Mouse (Mus musculus) embryonic facial prominence, embryonic 10.5 days (tissue): ENCODE results near the gene Eif5a. TPM values are rescaled to one million over a fixed set of nuclear protein-coding genes. Genes with fewer than 3 reads are reported as not detected.
"Not testable (repeated sequence)": the region's sequence is repeated elsewhere in the genome, so short reads cannot be mapped to it uniquely, and the experiment has no call there.

Experiments
- DNase-seq: peaks from one replicate; pipeline ENCODE4 v3.0.0-alpha.2; 2017; ENCODE audit warnings: low spot score
- H3K27ac ChIP-seq: fragments of 300-500 bp; sonication (generic); replicated peaks from 2 replicates; pipeline ENCODE4 v1.5.1; 2016; ENCODE audit warnings: mild to moderate bottlenecking
- H3K27me3 ChIP-seq: fragments of 300-500 bp; sonication (generic); replicated peaks from 2 replicates; pipeline ENCODE4 v1.6.1; 2016; ENCODE audit warnings: low read depth, mild to moderate bottlenecking; ENCODE audit not compliant: poor library complexity, severe bottlenecking
- H3K36me3 ChIP-seq: fragments of 300-500 bp; sonication (generic); replicated peaks from 2 replicates; pipeline ENCODE4 v1.6.1; 2016; ENCODE audit warnings: mild to moderate bottlenecking, moderate library complexity
- H3K4me1 ChIP-seq: fragments of 300-500 bp; sonication (generic); 2 replicates; pipeline ENCODE4 v1.6.1; 2016
- H3K4me3 ChIP-seq: fragments of 300-500 bp; sonication (generic); 2 replicates; pipeline ENCODE4 v1.5.1; 2016; ENCODE audit warnings: mild to moderate bottlenecking, moderate library complexity
- H3K9me3 ChIP-seq: fragments of 300-500 bp; sonication (generic); 2 replicates; pipeline ENCODE4 v1.6.1; 2016; ENCODE audit warnings: mild to moderate bottlenecking
- WGBS: fragments of 180-500 bp; shearing (Covaris S2); methylation state at CpG from one replicate; pipeline ENCODE4 v1.1.7; 2016; 5-methylcytosine and 5-hydroxymethylcytosine counted together
- polyA plus RNA-seq: library from polyadenylated mRNA; unstranded; fragments of >200 nt; fragmentation: Nextera tagmentation; extraction: Ambion mirVana; gene quantifications from 2 replicates; pipeline ENCODE4 v1.2.1, GENCODE M21; 2016

The Eif5a gene
- polyA plus RNA-seq, 1 experiment from 2014 or later: 2,818 TPM

GRCm38 (mm10) chr11:69955618-69956017 lies 33.9 kb upstream of the Eif5a start:
- not testable (repeated sequence) for DNase-seq, H3K27me3 ChIP-seq, H3K9me3 ChIP-seq, H3K4me3 ChIP-seq, H3K36me3 ChIP-seq, H3K4me1 ChIP-seq, H3K27ac ChIP-seq
- 80% methylated on average over 4 of the region's 4 CpGs for WGBS

GRCm38 (mm10) chr11:69953267-69953915 lies 31.6 kb upstream of the Eif5a start:
- no peak overlapping the region for H3K27ac ChIP-seq
- H3K9me3 ChIP-seq: no peaks in the 10 kb centered on the region
- H3K27me3 ChIP-seq: peaks cover 10% of the 10 kb centered on the region
- WGBS: 76% methylated on average over 11 of the region's 11 CpGs
- H3K4me1 ChIP-seq: peaks cover 10% of the 10 kb centered on the region
- H3K36me3 ChIP-seq: no peaks in the 10 kb centered on the region
- H3K4me3 ChIP-seq: no peak overlapping the region
- no peak for DNase-seq

GRCm38 (mm10) chr11:69952274-69952673 lies 30.5 kb upstream of the Eif5a start:
- no peak overlapping the region for H3K27ac ChIP-seq
- 49% methylated on average over 1 of the region's 1 CpGs for WGBS
- DNase-seq: no peak
- no peak overlapping the region for H3K4me3 ChIP-seq
- no peaks in the 10 kb centered on the region for H3K36me3 ChIP-seq
- no peaks in the 10 kb centered on the region for H3K9me3 ChIP-seq
- peaks cover 10% of the 10 kb centered on the region for H3K27me3 ChIP-seq
- peaks cover 19% of the 10 kb centered on the region for H3K4me1 ChIP-seq

- DNase-seq: no peak
- Histone ChIP-seq H3K27me3 (peaks cover 10% of the 10 kb centered on the region), H3K9me3 (no peaks in the 10 kb centered on the region), H3K27ac (no peak overlapping the region), H3K4me1 (peaks cover 32% of the 10 kb centered on the region), H3K36me3 (peaks cover 6% of the 10 kb centered on the region), H3K4me3 (no peak overlapping the region)
- WGBS: 43% methylated on average over 4 of the region's 4 CpGs
Measured at GRCm38 (mm10) chr11:69950807-69951459, 29.2 kb upstream of the Eif5a start.

GRCm38 (mm10) chr11:69948763-69949150 lies 27.0 kb upstream of the Eif5a start:
- peaks cover 28% of the 10 kb centered on the region for H3K36me3 ChIP-seq
- H3K27ac ChIP-seq: peak overlapping the region; percentile 95
- peaks cover 34% of the 10 kb centered on the region for H3K4me1 ChIP-seq
- WGBS: 1% methylated on average over 14 of the region's 14 CpGs
- H3K9me3 ChIP-seq: no peaks in the 10 kb centered on the region
- H3K27me3 ChIP-seq: peaks cover 10% of the 10 kb centered on the region; the same call in 1 of the 2 replicates
- DNase-seq: peak; percentile 91
- H3K4me3 ChIP-seq: peak overlapping the region; percentile 62

- H3K4me1 ChIP-seq: peaks cover 34% of the 10 kb centered on the region
- H3K4me3 ChIP-seq: peak within 1 kb of the TSS; percentile 62
- peaks cover 33% of the 10 kb centered on the region for H3K36me3 ChIP-seq
- under 1% methylated on average over 34 of the region's 34 CpGs for WGBS
- peaks cover 10% of the 10 kb centered on the region; the same call in 1 of the 2 replicates for H3K27me3 ChIP-seq
- H3K27ac ChIP-seq: peak within 1 kb of the TSS; percentile 95
- peak; percentile 99 for DNase-seq
- no peaks in the 10 kb centered on the region for H3K9me3 ChIP-seq
Measured at GRCm38 (mm10) chr11:69948066-69948762, 26.5 kb upstream of the Eif5a start, which contains the start of gene Slc2a4. Gene Slc2a4, minus strand, starts transcription at chr11:69948188.

- Histone ChIP-seq H3K4me1 (peaks cover 34% of the 10 kb centered on the region), H3K27me3 (peaks cover 9% of the 10 kb centered on the region; the same call in 1 of the 2 replicates), H3K4me3 (peak overlapping the region; percentile 62), H3K36me3 (peaks cover 41% of the 10 kb centered on the region), H3K27ac (peak overlapping the region; percentile 95), H3K9me3 (no peaks in the 10 kb centered on the region)
- peak; percentile 78 for DNase-seq
- 3% methylated on average over 29 of the region's 29 CpGs for WGBS
Measured at GRCm38 (mm10) chr11:69947337-69948065, 25.7 kb upstream of the Eif5a start.

- peaks cover 52% of the 10 kb centered on the region for H3K36me3 ChIP-seq
- H3K4me1 ChIP-seq: peaks cover 34% of the 10 kb centered on the region
- H3K27ac ChIP-seq: peak overlapping the region; percentile 57; the same call in 1 of the 2 replicates
- H3K4me3 ChIP-seq: peak overlapping the region; percentile 62
- WGBS: 92% methylated on average over 18 of the region's 18 CpGs
- DNase-seq: no peak
- no peaks in the 10 kb centered on the region for H3K9me3 ChIP-seq
- H3K27me3 ChIP-seq: peaks cover 3% of the 10 kb centered on the region; the same call in 1 of the 2 replicates
Measured at GRCm38 (mm10) chr11:69945997-69946891, 24.5 kb upstream of the Eif5a start.

GRCm38 (mm10) chr11:69945216-69945615 lies 23.5 kb upstream of the Eif5a start:
- DNase-seq: no peak
- WGBS: 80% methylated on average over 13 of the region's 13 CpGs
- Histone ChIP-seq H3K27ac (no peak overlapping the region; the same call in 1 of the 2 replicates), H3K4me1 (peaks cover 34% of the 10 kb centered on the region), H3K36me3 (peaks cover 52% of the 10 kb centered on the region), H3K4me3 (peak overlapping the region; percentile 62; the same call in 1 of the 2 replicates), H3K27me3 (peaks cover 4% of the 10 kb centered on the region; the same call in 1 of the 2 replicates), H3K9me3 (no peaks in the 10 kb centered on the region)

- peaks cover 46% of the 10 kb centered on the region for H3K36me3 ChIP-seq
- H3K27ac ChIP-seq: no peak overlapping the region
- DNase-seq: no peak
- peaks cover 45% of the 10 kb centered on the region for H3K27me3 ChIP-seq
- no peak overlapping the region for H3K4me3 ChIP-seq
- WGBS: 84% methylated on average over 4 of the region's 4 CpGs
- no peaks in the 10 kb centered on the region for H3K9me3 ChIP-seq
- H3K4me1 ChIP-seq: peaks cover 36% of the 10 kb centered on the region
Measured at GRCm38 (mm10) chr11:69940962-69941361, 19.2 kb upstream of the Eif5a start.

GRCm38 (mm10) chr11:69939731-69940130 lies 18.0 kb upstream of the Eif5a start:
- Histone ChIP-seq H3K4me3 (no peak overlapping the region), H3K9me3 (no peaks in the 10 kb centered on the region), H3K27me3 (peaks cover 56% of the 10 kb centered on the region), H3K4me1 (peaks cover 45% of the 10 kb centered on the region), H3K36me3 (peaks cover 33% of the 10 kb centered on the region), H3K27ac (no peak overlapping the region)
- DNase-seq: no peak
- 90% methylated on average over 17 of the region's 17 CpGs for WGBS
